Mouse (Mus musculus): ENCODE data around the gene Capn5.

Capn5 gene

GRCm38 (mm10) chr7:98147766-98148165 lies 30.3 kb downstream of the Capn5 start:
- Histone ChIP-seq H3K36me3 (ENCODE audit: control insufficient read depth, insufficient read depth, low read length, poor library complexity, severe bottlenecking) (peaks cover 3% of the 10 kb centered on the region; the same call in 1 of the 2 replicates), H3K27me3 (ENCODE audit: control insufficient read depth, insufficient read depth, low read length, poor library complexity, severe bottlenecking) (no peaks in the 10 kb centered on the region)
- DNase-seq (ENCODE audit: low read depth, low spot score) = no peak

- no peak for DNase-seq (ENCODE audit: low read depth, low spot score)
- H3K36me3 ChIP-seq (ENCODE audit: control insufficient read depth, insufficient read depth, low read length, poor library complexity, severe bottlenecking) = peaks cover 3% of the 10 kb centered on the region; the same call in 1 of the 2 replicates
- H3K27me3 ChIP-seq (ENCODE audit: control insufficient read depth, insufficient read depth, low read length, poor library complexity, severe bottlenecking) = no peaks in the 10 kb centered on the region
Observed at GRCm38 (mm10) chr7:98146447-98146845, 31.6 kb downstream of the Capn5 start.

DNA sequence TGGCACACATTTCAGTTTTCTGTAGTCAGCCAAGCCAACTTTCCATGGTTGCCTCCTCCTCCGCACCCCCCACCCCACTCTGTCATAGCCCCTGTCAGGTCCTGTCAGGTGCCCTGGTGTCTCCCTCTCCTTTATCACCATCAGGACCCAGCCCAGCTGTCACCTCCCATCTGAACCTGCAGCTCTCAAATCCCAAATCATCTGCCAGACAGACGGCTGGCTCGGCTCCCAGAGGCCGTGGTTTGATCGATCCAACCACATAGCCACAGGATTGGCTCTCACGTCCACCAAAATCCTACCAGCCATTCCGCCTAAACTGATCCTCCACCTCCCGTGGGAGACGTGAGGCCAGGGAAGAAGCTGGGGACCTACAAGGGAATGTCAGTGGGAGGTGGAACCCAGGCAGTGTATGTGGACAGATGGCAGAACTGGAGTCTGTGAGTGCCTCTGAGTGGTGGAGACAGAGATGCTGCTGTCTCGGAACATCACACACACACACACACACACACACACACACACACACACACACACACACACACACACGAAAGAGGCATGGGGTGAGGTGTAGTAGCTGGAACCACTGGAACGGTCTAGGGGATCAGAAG lies 32.1 kb downstream of the Capn5 start:
- DNase-seq (ENCODE audit: low read depth, low spot score) = no peak
- H3K36me3 ChIP-seq (ENCODE audit: control insufficient read depth, insufficient read depth, low read length, poor library complexity, severe bottlenecking) = peaks cover 3% of the 10 kb centered on the region; the same call in 1 of the 2 replicates
- H3K27me3 ChIP-seq (ENCODE audit: control insufficient read depth, insufficient read depth, low read length, poor library complexity, severe bottlenecking) = no peaks in the 10 kb centered on the region

- Histone ChIP-seq H3K36me3 (ENCODE audit: control insufficient read depth, insufficient read depth, low read length, poor library complexity, severe bottlenecking) (peaks cover 3% of the 10 kb centered on the region; the same call in 1 of the 2 replicates), H3K27me3 (ENCODE audit: control insufficient read depth, insufficient read depth, low read length, poor library complexity, severe bottlenecking) (no peaks in the 10 kb centered on the region)
Observed at GRCm38 (mm10) chr7:98145402-98145801, 32.7 kb downstream of the Capn5 start, which contains the start of gene Omp. Omp (minus strand) TSS chr7:98145502.

GRCm38 (mm10) chr7:98142648-98143047 lies 35.4 kb downstream of the Capn5 start:
- H3K36me3 ChIP-seq (ENCODE audit: control insufficient read depth, insufficient read depth, low read length, poor library complexity, severe bottlenecking) = peaks cover 3% of the 10 kb centered on the region; the same call in 1 of the 2 replicates
- no peak for DNase-seq (ENCODE audit: low read depth, low spot score)

More at GRCm38 (mm10) chr7:98145402-98145801, 32.7 kb downstream of the Capn5 start, which contains the start of gene Omp:
- DNase-seq (ENCODE audit: low read depth, low spot score) = no peak

GRCm38 (mm10) chr7:98142247-98142646 lies 35.8 kb downstream of the Capn5 start:
- H3K27me3 ChIP-seq (ENCODE audit: control insufficient read depth, insufficient read depth, low read length, poor library complexity, severe bottlenecking) = no peaks in the 10 kb centered on the region
- DNase-seq (ENCODE audit: low read depth, low spot score) = no peak
- peaks cover 3% of the 10 kb centered on the region; the same call in 1 of the 2 replicates for H3K36me3 ChIP-seq (ENCODE audit: control insufficient read depth, insufficient read depth, low read length, poor library complexity, severe bottlenecking)

More at GRCm38 (mm10) chr7:98142648-98143047, 35.4 kb downstream of the Capn5 start:
- H3K27me3 ChIP-seq (ENCODE audit: control insufficient read depth, insufficient read depth, low read length, poor library complexity, severe bottlenecking) = no peaks in the 10 kb centered on the region

DNA sequence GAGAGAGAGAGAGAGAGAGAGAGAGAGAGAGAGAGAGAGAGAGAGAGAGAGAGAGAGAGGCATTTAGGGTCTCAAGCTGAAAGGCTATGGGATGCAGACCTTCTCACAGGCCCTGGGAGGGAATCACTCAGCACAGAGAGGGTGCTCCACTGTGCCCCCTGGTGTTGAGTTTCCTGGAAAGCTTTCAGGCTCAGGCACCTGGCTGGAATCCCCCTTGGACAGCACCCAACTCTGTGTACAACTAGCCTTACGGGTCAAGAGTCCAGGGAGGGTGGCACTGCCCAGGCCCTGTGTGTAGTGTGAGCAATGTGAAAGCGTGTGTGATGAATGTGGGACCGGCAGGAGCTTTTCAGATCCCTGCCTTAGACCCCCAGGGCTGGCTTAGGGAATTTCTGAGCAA lies 36.9 kb downstream of the Capn5 start:
- no peaks in the 10 kb centered on the region for H3K27me3 ChIP-seq (ENCODE audit: control insufficient read depth, insufficient read depth, low read length, poor library complexity, severe bottlenecking)
- DNase-seq (ENCODE audit: low read depth, low spot score) = peak; percentile 17
- H3K36me3 ChIP-seq (ENCODE audit: control insufficient read depth, insufficient read depth, low read length, poor library complexity, severe bottlenecking) = peaks cover 3% of the 10 kb centered on the region; the same call in 1 of the 2 replicates

DNA sequence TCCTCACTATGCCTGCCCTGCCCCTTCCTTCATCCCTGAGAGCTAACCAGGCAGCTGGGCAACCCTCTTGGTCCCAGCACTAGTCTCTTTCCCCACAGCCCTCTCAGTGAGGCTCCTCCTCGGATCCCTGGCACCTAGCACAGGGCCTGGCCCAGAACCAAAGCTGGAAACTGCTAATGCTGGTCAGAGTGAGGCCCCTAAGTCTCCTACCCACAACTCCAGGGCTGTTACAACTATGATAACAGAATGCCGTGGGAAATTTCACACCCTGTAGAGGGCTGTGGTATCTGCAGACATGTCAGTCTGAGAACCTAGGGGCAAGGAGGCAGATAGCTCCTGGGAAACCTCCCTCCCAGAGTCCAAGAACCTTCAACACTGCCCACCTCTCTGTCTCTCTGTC lies 37.5 kb downstream of the Capn5 start:
- Histone ChIP-seq H3K27me3 (ENCODE audit: control insufficient read depth, insufficient read depth, low read length, poor library complexity, severe bottlenecking) (no peaks in the 10 kb centered on the region), H3K36me3 (ENCODE audit: control insufficient read depth, insufficient read depth, low read length, poor library complexity, severe bottlenecking) (peaks cover 3% of the 10 kb centered on the region; the same call in 1 of the 2 replicates)
- no peak for DNase-seq (ENCODE audit: low read depth, low spot score)

- no peak for DNase-seq (ENCODE audit: low read depth, low spot score)
Observed at GRCm38 (mm10) chr7:98139216-98139615, 38.9 kb downstream of the Capn5 start.

GRCm38 (mm10) chr7:98137995-98138394 lies 40.1 kb downstream of the Capn5 start:
- H3K27me3 ChIP-seq (ENCODE audit: control insufficient read depth, insufficient read depth, low read length, poor library complexity, severe bottlenecking) = no peaks in the 10 kb centered on the region
- H3K36me3 ChIP-seq (ENCODE audit: control insufficient read depth, insufficient read depth, low read length, poor library complexity, severe bottlenecking) = no peaks in the 10 kb centered on the region
- no peak for DNase-seq (ENCODE audit: low read depth, low spot score)

More at GRCm38 (mm10) chr7:98139216-98139615, 38.9 kb downstream of the Capn5 start:
- peaks cover under 1% of the 10 kb centered on the region; the same call in 1 of the 2 replicates for H3K36me3 ChIP-seq (ENCODE audit: control insufficient read depth, insufficient read depth, low read length, poor library complexity, severe bottlenecking)
- H3K27me3 ChIP-seq (ENCODE audit: control insufficient read depth, insufficient read depth, low read length, poor library complexity, severe bottlenecking) = no peaks in the 10 kb centered on the region

DNA sequence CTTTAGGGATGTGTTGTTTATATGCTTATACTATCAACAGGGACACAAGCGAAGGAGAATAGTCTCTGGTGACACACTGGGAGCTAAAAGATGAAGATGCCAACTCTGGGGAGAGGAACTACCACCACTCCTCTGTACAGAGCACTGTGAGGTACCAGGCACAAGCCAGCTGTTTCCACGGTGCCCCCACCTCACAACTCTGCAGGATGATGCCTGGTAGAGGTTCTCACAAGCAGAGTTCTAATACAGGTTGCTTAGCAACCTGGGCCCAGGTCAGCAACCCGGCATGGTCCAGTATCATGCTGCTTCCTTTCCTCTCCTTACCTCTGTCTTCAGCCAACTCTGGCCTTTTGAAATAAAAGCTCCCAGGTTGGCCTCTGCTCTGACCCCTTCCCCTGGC lies 40.5 kb downstream of the Capn5 start:
- no peaks in the 10 kb centered on the region for H3K27me3 ChIP-seq (ENCODE audit: control insufficient read depth, insufficient read depth, low read length, poor library complexity, severe bottlenecking)
- no peaks in the 10 kb centered on the region for H3K36me3 ChIP-seq (ENCODE audit: control insufficient read depth, insufficient read depth, low read length, poor library complexity, severe bottlenecking)
- DNase-seq (ENCODE audit: low read depth, low spot score) = no peak

DNA sequence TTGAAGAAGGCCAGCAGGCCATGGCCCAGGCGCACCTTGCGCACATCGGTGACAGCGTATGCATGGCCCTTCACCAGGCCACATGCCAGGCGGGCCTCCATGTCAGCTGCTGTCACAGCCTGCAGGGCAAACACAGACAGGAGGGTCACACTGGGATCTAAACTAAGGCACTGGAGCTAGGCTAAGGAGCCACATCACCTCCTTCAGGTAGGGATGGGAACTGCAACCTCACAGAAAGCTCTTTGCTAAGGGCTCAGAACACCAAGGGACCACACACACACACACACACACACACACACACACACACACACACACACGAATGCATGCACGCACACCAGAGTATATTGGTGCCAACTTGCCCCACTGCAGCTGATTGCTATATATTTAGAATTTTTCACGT lies 46.3 kb downstream of the Capn5 start:
- H3K36me3 ChIP-seq (ENCODE audit: control insufficient read depth, insufficient read depth, low read length, poor library complexity, severe bottlenecking) = no peaks in the 10 kb centered on the region; the same call in 1 of the 2 replicates
- H3K27me3 ChIP-seq (ENCODE audit: control insufficient read depth, insufficient read depth, low read length, poor library complexity, severe bottlenecking) = no peaks in the 10 kb centered on the region
- DNase-seq (ENCODE audit: low read depth, low spot score) = peak; percentile 20

DNA sequence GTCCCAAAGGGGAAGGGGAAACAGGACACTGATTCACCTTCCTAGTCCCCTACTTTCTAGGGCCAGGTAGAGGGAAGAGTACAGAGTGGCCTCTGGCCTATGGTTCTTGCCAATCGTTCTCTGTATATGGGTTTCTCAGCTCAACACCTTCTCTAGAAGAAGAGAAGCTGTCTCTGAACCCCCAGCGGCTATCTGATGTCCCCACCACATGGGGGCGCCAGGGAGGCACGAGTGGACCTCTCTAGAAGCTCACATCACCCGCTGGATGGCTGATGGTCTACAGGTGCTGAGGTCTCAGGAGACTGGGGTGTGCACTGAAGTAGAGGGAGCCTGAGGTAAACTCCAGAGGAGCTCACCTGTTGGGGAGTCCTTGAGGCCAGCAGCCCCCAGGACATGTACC lies 52.6 kb downstream of the Capn5 start:
- DNase-seq (ENCODE audit: low read depth, low spot score) = peak; percentile 68
- Histone ChIP-seq H3K27me3 (ENCODE audit: control insufficient read depth, insufficient read depth, low read length, poor library complexity, severe bottlenecking) (no peaks in the 10 kb centered on the region), H3K36me3 (ENCODE audit: control insufficient read depth, insufficient read depth, low read length, poor library complexity, severe bottlenecking) (no peaks in the 10 kb centered on the region; the same call in 1 of the 2 replicates)

DNA sequence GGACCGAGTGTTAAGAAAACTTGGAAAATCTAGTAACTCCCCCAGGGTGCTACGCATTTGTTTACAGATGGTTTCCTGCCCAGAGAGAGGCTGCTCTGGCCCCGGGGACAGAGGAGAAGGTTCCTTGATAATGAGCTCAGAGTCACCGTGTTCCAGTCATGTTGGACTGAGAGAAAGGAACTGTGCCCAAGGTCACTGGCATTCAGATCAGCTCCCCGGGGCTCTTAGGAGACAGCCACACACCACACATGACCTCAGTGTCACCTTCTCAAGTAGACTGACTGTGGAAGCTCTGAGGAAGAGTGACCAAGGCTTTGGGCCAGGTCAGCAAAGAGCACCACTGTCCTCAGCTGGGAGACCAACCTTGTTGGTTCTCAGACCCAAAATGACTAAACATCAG lies 53.4 kb downstream of the Capn5 start:
- no peak for DNase-seq (ENCODE audit: low read depth, low spot score)
- no peaks in the 10 kb centered on the region for H3K27me3 ChIP-seq (ENCODE audit: control insufficient read depth, insufficient read depth, low read length, poor library complexity, severe bottlenecking)
- no peaks in the 10 kb centered on the region; the same call in 1 of the 2 replicates for H3K36me3 ChIP-seq (ENCODE audit: control insufficient read depth, insufficient read depth, low read length, poor library complexity, severe bottlenecking)

DNA sequence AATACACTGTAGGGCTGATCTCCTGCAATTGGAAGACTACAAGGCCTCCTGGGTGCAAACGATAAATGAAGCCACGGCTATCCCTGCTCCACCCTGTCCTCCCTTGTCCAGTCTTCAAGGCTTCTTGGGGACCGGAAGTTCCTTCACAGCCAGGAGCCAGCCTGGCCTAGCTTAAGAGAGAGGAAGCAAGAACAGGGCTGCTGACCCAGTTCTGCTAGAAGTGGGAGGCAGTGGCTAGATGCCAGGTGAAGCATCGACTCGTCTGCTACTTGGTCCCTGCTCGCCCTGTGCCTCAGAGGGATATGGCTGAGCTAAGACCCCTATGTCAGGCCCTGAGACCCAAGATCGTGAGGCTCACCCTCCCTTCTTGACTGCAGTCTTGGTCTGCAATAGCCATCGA lies 56.4 kb downstream of the Capn5 start:
- H3K36me3 ChIP-seq (ENCODE audit: control insufficient read depth, insufficient read depth, low read length, poor library complexity, severe bottlenecking) = no peaks in the 10 kb centered on the region
- H3K27me3 ChIP-seq (ENCODE audit: control insufficient read depth, insufficient read depth, low read length, poor library complexity, severe bottlenecking) = no peaks in the 10 kb centered on the region
- DNase-seq (ENCODE audit: low read depth, low spot score) = no peak
